Mouse (Mus musculus) layer of hippocampus, postnatal 25 days (tissue): ENCODE measurements around the gene Gm49333. TPM values are rescaled to one million over a fixed set of nuclear protein-coding genes. Genes with fewer than 3 reads are reported as not detected.
A peak's percentile ranks its signal among the peaks of the same experiment; 100 is the strongest.

ENCODE experiments used
- DNase-seq, 2 experiments: peaks; one replicate each; pipeline ENCODE4 v3.0.0; 2022; ENCODE audit warnings: mixed read lengths in 2 of 2, low spot score in 1 of 2; ENCODE audit errors: extremely low spot score in 1 of 2
- total RNA-seq, 2 experiments: library from RNA; stranded (reverse); gene quantifications; 2 replicates each; pipeline ENCODE4 v1.2.3; 2021

Gm49333 gene
- not detected for total RNA-seq

DNA sequence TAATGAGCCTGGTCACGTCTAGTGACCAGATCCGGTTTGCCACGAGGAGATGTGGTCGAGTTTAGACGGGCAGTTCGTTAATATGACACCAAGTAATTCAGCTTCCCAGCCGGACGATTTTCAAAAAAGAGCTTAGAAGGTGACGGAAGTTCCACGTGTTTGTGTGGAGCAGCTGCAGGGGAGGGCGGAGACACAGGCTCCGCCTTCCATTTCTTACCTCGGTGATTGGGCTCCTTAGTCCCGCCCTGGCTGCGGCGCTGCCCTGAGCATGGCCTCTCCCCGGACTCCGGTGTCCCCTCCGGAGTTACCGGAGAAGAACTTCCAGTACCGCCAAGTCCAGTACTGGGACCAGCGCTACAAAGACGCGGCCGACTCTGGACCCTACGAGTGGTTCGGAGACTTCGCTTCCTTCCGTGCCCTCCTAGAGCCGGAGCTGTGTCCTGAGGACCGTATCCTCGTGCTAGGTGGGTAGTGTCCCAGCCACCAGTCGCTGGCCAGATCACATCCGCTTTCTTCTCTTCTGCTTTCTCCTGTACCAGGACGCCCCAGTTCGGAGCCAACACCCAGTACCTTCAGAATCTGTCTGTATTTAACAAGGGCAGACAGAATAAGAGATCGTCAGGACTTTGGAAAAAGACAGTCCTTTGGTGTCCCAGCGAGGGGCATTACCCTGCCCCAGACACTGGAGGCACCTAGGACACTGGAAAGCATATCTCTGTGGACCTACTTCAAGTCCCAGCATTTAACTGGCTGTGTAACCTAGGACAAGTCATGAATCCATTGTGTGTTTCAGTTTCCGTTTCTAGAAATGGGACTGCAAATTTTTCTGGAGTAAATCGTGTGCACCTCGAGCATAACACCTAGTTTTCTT, at the start of gene Gm49333, which contains the start of the genes Eef1akmt4 and Alg3:
Gene Gm49333, plus strand, starts transcription at position 254 of the 871 bp plus-strand sequence.
Gene Eef1akmt4, plus strand, starts transcription at position 237 of the 871 bp plus-strand sequence.
Gene Alg3, minus strand, starts transcription at position 379 of the 871 bp plus-strand sequence.
- peak; percentile 49 to 52 for DNase-seq

DNA sequence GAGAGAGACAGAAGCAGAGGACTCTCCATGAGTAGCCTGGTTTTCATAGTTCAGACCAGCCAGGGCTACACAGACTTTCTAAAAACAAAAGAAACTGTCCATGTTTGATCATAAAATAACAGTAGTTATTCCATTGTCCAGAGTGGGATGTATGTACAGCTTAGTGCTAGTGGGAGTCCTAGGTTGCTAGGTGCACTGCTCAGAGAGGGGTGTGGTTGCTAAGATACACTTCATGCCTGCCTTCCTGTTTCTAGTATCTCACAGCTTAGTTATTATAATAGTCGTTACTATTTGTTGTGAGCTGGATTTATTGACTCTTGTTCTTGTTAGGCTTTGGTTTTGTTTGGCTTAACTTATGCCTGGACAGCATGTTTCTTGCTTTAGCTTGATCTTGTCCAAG, 46.3 kb upstream of the Gm49333 start:
- DNase-seq, result no peak

DNA sequence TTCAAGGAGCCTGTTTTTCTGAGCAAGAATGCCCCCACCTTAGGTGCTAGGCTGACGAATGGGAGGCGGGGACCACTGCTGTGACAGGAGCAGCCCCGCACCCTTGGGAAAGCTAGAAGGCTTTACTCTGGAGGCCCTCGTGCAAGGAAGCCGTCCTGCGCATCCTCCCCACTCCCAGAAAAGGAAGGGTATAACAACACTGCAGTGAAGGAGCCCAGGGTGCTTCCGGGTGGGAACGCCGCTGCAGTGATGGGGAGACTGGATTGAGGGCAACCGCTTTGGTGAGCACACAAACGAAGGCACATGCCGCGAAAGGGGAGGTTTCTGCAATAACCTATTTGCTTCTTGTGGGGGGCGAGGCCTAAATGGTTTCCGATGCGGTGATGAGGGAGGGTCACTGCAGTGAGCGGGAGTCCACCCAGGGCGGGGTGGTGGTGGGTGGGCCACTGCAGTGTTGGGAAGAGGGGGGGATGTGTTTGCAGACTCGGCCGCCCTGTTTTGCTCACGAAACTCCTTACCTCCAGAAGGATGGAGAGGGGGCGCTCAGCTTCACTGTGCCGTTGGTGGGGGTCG, 22.0 kb upstream of the Gm49333 start, which contains the start of gene Vwa5b2:
Gene Vwa5b2, plus strand, starts transcription at position 106 of the 573 bp plus-strand sequence.
- peak in 1 of 2 experiments; percentile 19 for DNase-seq

DNA sequence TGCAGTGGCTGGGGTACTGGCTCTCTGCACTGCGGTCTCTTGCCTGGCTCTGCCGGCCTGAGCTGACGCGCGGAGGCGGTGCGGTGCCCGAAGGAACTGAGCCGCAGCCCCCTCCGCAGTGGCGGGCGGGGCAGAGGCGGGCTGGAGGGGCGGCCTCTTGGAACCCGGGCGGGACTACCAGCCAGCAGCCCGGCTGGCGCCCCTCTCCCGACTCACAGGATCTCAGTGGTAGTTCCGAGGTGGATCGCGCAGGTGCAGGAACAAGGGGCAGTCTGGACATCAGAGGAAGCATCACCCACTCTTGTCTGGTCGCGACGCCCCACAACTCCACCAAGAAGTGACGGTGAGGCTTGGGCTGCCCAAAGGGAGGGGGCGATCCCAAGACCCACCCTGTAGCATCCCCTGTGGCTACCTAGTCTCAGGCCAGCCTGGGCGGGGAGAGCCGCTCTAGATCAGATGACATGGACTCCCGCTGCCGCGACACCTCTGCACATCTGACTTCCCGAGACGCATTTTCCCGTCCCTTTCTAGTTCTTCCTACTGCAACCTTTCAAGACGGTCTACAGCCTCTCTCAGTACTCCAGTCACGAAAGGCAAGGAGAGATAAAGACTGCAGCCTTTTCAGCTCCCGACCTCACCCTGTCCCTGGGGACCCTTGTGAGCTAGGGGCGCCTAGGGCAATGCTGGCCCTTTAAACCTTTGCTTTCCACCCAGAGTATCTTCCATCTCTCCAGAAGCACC, 21.3 kb upstream of the Gm49333 start:
- peak; percentile 42 to 43 for DNase-seq

DNA sequence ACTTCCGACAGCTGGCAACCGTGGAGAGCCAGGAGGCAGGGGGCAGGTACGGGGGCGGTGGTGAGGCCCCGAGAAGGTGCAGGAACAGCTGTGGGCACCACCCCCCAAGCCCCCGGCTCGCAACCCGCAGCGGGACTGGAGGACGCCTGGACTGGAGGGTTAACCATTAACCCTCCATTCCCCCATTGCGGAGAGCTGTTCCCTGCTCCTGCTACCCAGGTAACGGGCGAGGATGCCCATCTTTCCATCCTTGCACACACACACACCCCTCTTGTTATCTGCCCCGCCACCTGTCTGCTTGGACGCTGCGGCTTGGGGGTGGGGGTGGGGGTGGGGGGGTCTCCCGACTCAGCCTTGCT, 20.8 kb upstream of the Gm49333 start:
- no peak for DNase-seq

DNA sequence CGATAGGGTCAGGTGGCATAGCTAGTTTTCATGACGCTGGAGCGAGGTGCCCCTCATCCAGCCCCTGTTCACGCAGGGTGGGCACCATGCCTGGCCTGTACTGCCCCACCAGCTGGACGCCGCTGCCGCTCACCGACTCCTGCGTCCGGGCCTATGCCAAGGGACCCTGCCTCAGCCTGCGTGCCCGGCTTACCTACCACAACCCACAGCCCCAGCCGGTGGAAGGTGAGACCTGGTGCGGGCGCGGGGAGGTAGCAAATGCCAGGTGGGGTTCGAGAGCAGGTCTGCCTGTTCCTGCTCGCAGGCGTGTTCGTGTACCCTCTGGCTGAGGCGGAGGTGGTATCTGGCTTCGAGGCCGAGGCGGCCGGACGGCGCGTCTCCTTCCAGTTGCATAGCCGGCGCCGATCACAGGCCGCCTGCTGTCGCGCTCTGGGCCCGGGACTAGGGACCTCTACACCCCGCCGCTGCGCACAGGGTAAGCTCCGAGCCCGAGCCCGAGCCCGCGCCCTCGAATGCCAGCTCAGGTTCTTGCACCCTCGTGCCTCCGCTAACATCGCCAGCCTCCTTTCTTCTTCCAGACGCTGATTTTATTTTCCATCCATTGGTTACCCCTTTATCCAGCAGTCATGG, 20.2 kb upstream of the Gm49333 start:
- DNase-seq, result no peak

DNA sequence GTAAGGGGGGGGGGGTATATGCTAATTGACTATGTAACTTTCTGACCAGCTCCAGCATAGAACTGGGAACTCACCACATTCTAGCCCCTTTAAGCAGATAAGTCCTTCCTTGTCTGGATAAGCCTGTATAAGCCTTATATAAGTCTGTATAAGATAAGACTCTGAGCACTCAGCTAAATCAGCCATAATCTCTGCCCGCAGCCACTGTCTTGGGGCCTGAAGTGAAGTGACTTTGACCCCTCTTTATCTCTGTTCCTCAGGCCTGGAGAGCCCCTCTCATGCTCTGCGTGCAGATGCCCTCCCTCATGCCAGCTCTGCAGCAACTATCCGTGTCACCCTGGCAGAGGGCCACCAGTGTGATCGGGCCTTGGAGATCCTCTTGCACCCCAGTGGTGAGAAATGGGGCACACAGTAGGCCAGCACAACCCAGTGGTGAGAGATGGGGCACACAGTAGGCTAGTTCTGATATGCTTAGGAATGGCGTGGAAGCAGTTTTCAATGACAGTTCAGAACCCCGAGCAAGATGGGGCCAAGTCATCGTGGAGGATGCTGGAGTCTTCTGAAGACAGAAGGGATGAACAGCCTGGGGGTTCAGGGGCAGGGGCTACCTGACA, 16.2 kb upstream of the Gm49333 start:
- DNase-seq, result no peak

DNA sequence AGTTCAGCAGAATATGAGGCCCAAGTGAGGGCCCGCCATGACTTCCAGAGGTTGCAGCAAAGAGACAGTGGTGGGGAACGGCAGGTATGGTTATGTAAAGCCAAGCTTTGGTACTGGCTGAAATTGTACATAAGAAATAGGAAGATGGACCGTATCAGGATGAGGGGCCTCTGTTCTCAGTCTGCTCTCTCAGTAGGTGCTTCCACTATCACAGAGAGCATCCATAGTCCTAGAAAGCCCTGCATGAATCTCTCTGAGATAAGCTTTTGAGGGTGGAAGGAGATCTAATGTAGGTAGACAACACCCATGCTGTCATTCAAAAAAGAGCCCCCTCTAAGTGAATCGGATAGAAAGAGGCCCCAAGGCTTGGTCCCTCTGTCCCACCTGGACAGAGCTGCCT, 15.7 kb upstream of the Gm49333 start:
- DNase-seq, result no peak

DNA sequence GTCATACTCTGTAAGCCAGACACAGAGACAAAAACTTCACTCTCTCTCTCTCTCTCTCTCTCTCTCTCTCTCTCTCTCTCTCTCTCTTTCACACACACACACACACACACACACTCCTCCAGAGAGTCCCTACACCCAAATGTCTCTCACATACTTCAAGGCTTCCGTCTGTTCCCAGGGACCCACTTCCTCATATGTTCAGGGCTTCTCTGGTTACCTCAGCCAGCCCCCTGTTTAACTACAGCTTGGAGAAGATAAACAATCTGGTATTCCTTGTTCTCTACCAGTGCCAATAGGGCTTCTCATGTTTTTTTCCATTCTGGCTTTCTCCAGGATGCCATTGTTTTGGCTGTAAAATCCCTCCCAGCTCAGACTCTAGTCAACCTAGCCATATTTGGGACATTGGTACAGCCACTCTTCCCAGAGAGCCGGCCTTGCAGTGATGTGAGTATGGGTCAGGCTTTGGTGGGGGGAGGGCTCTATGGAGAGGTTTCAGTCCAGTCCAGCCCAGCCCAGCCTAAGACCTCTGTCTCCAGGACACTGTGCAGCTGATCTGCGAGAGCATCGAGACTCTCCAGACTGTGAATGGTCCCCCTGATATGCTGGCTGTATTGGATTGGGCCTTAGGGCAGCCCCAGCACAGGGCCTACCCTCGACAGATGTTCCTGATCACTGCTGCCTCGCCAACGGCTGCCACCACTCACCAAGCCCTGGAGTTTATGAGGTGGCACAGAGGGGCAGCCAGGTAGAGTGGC, 14.5 kb upstream of the Gm49333 start:
- no peak for DNase-seq

DNA sequence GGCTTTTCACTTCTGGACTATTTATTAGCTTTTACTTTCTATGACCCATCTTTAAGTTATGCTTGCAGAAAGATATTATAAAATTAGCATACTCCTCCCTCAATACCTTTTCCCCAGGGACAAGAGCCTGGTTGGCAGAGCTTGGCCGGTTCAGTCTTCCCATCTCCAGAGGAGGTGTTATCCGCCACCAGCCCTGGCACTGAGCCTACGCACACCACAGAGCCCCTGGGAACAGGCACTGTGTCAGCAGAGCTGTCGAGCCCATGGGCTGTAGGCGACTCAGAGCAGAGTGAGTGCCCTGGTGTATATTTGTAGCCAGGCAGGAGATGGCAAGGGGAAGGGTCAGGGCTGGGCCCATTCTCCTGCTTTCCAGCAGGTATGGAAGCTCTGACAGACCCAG, 10.9 kb upstream of the Gm49333 start:
- DNase-seq, result no peak

DNA sequence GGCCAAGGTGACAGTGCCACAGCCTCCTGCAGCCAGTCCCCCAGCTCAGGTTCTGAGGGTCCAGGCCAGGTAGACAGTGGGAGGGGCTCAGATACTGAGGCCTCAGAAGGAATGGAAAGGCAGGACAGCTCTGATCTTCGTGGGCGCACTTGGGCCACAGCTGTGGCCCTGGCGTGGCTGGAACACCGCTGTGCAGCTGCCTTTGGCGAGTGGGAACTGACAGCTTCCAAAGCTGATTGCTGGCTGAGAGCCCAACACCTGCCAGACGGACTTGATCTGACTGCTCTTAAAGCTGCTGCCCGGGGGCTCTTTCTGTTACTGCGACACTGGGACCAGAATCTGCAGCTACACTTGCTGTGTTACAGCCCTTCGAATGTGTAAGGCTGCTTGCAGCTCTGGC, 6.7 kb upstream of the Gm49333 start:
- DNase-seq, result no peak

DNA sequence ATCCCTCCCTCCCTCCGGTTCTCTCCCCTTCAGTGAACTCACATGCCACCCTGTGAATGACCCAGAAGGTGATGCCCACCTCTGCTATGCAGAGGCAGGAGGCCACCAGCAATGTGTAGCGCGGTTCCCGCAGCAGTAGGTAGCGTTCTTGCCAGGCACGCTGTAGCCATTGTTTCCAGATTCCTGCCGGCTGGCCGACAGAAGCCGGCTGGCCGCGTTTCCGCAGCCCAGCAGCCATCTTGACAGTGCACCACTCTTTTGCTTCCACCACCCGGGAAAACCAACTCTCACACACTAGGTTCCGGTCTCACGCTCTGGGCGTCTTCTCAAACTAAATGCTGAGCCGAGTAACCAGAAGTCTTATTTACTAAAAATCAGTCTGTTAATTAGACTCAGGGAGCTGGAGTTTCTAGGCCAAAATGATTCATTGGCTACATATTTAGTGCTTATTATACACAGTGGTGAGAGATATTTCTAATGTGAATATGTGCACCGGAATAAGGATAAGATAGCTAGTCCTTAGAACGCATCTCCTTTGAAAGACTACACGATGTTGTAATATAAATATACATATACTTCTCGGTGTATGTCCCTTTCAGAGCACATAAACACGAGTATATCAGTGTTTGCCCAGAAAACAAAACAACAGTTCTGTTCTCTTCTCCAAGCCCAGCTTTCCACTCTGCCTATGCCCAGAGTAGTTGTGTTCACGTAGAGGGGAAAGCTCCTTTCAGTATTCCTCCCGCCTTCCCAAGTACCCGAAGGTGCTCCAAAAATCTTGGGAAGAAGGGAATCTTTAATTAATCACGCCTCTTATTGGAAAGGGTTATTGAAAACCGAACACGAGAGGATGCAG, 681 bp upstream of the Gm49333 start:
- peak; percentile 68 to 72 for DNase-seq

DNA sequence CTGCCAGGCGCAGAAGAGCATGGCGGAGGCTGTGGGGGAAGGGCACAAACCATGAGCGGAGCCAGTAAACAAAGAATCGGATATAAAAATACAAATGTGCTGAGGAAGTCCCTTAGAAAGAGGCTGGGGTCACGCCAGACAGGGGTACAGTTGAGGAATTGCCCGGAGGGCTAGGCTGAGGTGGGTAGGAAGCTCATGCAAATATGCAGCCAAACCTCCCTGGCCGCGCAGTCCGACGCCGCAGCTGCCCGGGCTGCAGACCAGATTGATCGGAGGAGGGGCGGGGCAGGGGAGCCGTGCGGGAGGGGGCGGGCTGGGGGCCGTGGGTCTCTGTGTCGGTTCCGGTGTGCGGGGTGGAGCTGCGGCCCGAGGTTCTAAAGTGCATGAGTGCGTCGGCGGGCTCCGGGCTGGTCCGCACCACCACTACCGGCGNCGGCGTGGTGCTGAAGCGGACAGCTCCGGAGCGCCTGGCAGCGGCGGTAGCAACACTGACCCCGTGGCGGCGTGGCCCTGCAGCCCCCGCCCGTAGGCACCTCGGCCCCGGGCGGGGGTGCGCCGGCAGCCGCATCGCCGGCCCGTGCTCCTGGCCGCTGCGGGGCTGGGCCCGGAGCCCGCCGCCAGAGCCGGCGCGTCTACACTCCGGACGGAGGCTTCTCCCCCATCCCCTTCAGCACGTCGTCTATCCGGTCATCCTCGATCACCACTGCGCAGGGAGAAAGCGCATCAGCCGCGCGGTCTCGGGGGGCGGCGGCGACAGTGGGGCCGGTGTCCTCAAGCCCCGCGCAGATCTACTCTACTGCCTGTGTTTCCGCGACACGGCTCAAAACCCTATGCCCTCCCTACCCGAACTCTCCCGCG, 8.4 kb downstream of the Gm49333 start:
- DNase-seq, result no peak

DNA sequence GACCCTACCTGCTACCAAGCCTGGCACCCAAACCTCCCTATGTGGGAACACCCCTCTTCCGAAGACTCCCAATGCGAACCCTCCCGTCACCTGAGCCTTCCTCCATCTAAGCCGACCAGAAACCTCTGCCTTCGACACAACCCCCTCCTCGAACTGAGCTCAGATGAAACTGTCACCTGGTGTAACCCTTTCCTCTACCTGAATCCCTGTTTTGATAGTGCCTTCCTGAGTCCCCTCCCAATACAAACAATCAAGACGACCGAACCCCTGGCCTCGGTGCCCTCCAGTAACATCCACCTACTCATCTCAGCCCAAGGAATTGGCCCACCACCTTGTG, 9.0 kb downstream of the Gm49333 start:
- DNase-seq, result no peak

DNA sequence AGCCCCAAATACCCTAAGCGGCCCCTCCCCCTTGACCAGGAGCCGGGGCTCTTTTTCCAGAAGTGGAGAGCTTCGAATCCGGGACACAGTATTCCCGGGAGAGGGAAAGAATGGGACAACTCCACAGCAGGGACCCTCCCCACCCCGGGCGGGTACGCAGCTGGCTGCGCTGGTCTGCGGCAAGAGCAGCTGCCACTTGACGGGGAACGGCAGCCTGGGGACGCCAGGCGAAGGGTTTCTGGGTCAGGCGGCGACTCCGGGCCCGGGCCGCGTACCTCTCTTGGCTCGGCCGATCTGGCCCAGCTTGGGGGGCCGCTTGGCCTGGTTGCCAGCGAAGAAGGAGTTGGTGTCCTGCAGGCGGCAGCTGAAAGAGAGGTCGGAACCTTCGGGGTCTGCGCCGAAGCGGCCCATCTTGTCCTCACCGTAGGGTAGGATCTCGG, 9.4 kb downstream of the Gm49333 start:
- peak in 1 of 2 experiments; percentile 20 for DNase-seq

DNA sequence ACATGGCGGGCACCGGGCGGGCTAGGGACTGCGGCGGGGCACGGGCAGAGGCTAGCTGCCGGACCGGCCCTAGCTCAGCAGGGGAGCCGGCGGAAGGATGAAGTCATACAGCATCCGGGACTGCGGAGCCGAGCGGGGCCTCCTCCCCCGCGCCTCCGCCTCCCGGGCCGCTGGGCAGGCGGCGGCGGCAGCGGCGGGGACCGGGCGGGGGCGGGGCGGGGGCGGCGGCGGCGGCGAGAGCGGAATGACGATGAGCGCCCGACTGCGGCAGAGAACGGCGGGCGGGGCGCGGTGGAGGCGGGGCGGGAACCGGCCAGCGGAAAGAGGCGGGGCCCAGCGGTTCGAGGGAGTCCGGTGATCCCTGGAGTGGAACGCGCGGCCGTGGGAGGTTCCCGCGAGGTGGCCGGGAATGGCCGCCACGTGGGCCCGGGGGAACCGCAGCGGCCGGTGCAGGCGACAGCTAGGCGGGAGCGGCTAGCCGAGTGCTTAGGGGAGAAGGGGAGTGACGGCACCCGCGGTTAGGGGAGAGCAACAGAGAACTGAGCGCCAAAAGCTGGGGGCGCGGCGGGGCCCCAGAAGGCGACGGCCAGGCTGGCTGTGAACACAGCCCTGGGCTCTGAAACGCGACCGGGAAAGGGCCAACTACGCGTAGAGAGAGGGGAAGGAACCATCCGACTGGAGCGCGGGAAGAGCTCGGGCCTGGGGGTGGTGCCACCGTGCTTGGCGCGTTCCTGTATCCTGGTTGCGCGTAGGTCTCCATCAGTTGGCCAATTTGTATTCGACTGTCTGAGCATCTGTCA, 10.0 kb downstream of the Gm49333 start, which contains the start of gene Camk2n2:
Gene Camk2n2, minus strand, starts transcription at position 97 of the 800 bp plus-strand sequence.
- peak; percentile 32 to 36 for DNase-seq
